Mouse (Mus musculus) effector memory CD4-positive, alpha-beta T cell, adult 5 months (primary cell): ENCODE results near the gene Fgf13. TPM values are rescaled to one million over a fixed set of nuclear protein-coding genes. Genes with fewer than 3 reads are reported as not detected.

Source experiments
- polyA plus RNA-seq: library from polyadenylated mRNA; unstranded; fragments of 100-300 nt; shearing (Covaris generic); gene quantifications from one replicate; pipeline ENCODE4 v1.2.1, GENCODE M21; 2017

The Fgf13 gene
- polyA plus RNA-seq = 34.3 TPM

GRCm38 (mm10) chrX:59567695-59568431 is at the start of gene Fgf13:
Gene Fgf13, minus strand, starts transcription at chrX:59568071.

